Mouse (Mus musculus): ENCODE data around the gene 1700001O22Rik. TPM values are rescaled to one million over a fixed set of nuclear protein-coding genes. Genes with fewer than 3 reads are reported as not detected.
A peak's percentile ranks its signal among the peaks of the same experiment; 100 is the strongest.

1700001O22Rik gene
- polyA plus RNA-seq, 1 experiment: 0.12 TPM

DNA sequence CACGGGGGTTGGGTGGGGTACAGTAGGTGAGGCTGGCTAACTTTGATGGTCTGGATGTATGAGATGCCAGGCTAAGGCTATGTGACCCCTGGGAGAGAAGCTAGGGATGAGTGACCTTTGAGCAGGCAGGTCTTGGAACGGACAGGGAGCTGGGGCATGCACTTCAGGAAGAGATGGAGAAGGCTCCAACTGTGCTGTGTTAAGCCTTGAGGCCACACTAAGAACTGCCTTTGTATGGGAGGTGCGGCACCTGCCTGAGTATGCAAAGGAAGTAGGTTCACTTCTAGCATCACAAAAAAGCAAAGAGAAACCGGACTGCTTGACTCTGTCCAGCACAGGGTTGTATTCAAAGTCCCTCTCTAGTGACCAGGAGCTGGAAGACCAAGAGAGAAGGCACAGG is 25.2 kb downstream of the 1700001O22Rik start:
- H3K36me3 ChIP-seq (ENCODE audit: control insufficient read depth, insufficient read depth): no peaks in the 10 kb centered on the region
- no peaks in the 10 kb centered on the region for H3K27me3 ChIP-seq (ENCODE audit: control insufficient read depth, insufficient read depth, insufficient read length)
- no peak overlapping the region for H3K4me2 ChIP-seq (ENCODE audit: low read depth)
- no peaks in the 10 kb centered on the region for H3K79me2 ChIP-seq (ENCODE audit: control insufficient read depth, insufficient read depth)
- H3K4me3 ChIP-seq: no peak overlapping the region
- H3ac ChIP-seq (ENCODE audit: control insufficient read depth, insufficient read length): no peak overlapping the region
- TF ChIP-seq USF1 (IDR thresholded peaks at IDR 0.05; ENCODE audit: low read depth): no peak
- TF ChIP-seq REST (IDR thresholded peaks at IDR 0.05; ENCODE audit: insufficient read depth, insufficient read length): no peak
- TF ChIP-seq SRF (IDR thresholded peaks at IDR 0.05; ENCODE audit: control insufficient read depth, insufficient read length, low read depth): no peak
- TF ChIP-seq TCF3 (IDR thresholded peaks at IDR 0.05; ENCODE audit: insufficient read length, low read depth): no peak
- TF ChIP-seq MYOG (IDR thresholded peaks at IDR 0.05; ENCODE audit: control insufficient read depth in 1 of 3, insufficient read depth in 1 of 3, insufficient read length in 2 of 3, low read depth in 2 of 3): no peak
- TF ChIP-seq MAX (IDR thresholded peaks at IDR 0.05; ENCODE audit: low read depth): no peak
- no peak for TF ChIP-seq TCF12 (IDR thresholded peaks at IDR 0.05; ENCODE audit: insufficient read depth, poor library complexity, severe bottlenecking)
- TF ChIP-seq MYOD1 (IDR thresholded peaks at IDR 0.05; ENCODE audit: control insufficient read depth in 1 of 3, insufficient read length in 2 of 3, low read depth in 2 of 3): no peak
- no peak for TF ChIP-seq POLR2AphosphoS2 (IDR thresholded peaks at IDR 0.05; ENCODE audit: insufficient read length, low read depth)
- TF ChIP-seq CEBPB (IDR thresholded peaks at IDR 0.05; ENCODE audit: insufficient read depth, poor library complexity, severe bottlenecking): no peak
- TF ChIP-seq POLR2A (IDR thresholded peaks at IDR 0.05; ENCODE audit: insufficient read length, low read depth): no peak
- TF ChIP-seq E2F4 (IDR thresholded peaks at IDR 0.05; ENCODE audit: insufficient read depth): no peak

DNA sequence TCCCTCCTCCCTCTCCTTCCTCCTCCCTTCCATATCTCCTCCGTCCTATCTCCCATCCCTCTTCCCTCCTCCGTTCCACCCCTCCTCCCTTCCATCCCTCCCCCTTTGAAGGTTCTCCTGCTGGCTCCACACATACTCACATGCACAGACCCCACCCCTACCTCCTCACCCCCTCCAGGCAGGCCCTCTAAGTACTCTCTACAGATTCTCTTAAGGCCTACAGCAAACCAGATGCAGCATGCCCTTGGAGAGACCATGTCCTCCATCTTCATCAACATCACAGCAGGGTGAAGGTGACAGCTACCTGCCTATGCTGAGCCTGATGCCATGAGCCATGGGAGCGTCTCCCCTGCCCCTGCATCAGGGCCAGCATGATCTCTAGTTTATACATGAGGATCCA is 26.2 kb downstream of the 1700001O22Rik start:
- H3K79me2 ChIP-seq (ENCODE audit: control insufficient read depth, insufficient read depth): no peaks in the 10 kb centered on the region
- H3K4me2 ChIP-seq (ENCODE audit: low read depth): no peak overlapping the region
- no peak for TF ChIP-seq USF1 (IDR thresholded peaks at IDR 0.05; ENCODE audit: low read depth)
- TF ChIP-seq CEBPB (IDR thresholded peaks at IDR 0.05; ENCODE audit: insufficient read depth, poor library complexity, severe bottlenecking): no peak
- H3K27me3 ChIP-seq (ENCODE audit: control insufficient read depth, insufficient read depth, insufficient read length): no peaks in the 10 kb centered on the region
- no peak overlapping the region for H3ac ChIP-seq (ENCODE audit: control insufficient read depth, insufficient read length)
- H3K36me3 ChIP-seq (ENCODE audit: control insufficient read depth, insufficient read depth): no peaks in the 10 kb centered on the region
- H3K4me3 ChIP-seq: no peak overlapping the region

DNA sequence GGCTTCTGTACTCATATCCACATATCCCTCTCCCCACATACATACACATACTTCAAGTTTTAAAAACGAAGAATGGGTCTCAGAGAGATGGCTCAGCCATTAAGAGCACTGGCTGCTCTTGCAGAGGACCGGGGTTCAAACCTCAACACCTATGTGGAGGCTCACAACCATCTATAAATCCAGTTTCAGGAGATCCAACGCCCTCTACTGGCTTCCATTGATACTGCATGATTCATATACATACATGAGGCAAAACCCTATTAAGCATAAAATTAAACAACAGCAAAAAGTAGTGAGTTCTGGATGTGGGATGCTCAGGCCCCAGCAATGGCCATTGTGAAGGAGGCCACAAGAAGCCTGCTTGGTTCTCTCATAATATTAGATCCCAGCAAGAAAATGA is 27.5 kb downstream of the 1700001O22Rik start:
- Histone ChIP-seq H3K4me2 (ENCODE audit: low read depth) (no peak overlapping the region), H3K36me3 (ENCODE audit: control insufficient read depth, insufficient read depth) (no peaks in the 10 kb centered on the region), H3K27me3 (ENCODE audit: control insufficient read depth, insufficient read depth, insufficient read length) (no peaks in the 10 kb centered on the region)

DNA sequence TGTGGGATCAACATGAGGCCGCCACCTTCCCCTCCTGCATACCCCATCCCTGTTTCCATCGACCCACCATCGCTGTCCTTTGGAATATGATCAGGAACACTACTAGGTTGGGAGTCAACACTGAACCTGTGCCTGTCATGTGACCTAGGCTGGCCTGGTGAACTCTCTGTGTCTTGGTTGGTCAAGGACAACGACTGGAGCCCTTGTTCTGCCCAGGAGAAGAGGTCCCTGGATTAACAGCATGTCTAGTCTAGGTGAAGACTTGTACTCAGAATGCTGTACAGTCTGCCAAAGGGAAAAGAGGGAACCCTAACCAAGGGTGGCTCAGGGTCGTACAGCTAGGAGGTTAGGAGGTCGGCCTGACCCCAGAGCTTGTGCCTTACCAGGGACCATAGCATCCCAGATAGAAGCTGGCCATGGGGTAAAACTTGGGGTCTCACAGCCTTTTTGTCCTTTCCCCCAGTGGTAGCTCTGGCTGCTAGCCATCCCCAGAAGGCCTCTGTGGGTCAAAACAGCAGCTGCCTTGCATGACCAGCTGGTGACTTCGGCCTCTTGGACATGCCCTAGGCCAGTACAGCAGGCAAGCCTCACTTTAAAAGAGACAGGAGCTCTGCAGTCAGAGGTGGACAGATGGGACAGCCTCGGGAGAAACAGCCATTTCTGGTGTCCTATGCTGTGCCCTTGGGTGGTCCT is 30.0 kb downstream of the 1700001O22Rik start:
- TF ChIP-seq SRF (IDR thresholded peaks at IDR 0.05; ENCODE audit: control insufficient read depth, insufficient read length, low read depth) (no peak), TCF3 (IDR thresholded peaks at IDR 0.05; ENCODE audit: insufficient read length, low read depth) (peak; percentile 59), POLR2AphosphoS2 (IDR thresholded peaks at IDR 0.05; ENCODE audit: insufficient read length, low read depth) (no peak), REST (IDR thresholded peaks at IDR 0.05; ENCODE audit: insufficient read depth, insufficient read length) (no peak), MYOD1 (IDR thresholded peaks at IDR 0.05; ENCODE audit: control insufficient read depth in 1 of 3, insufficient read length in 2 of 3, low read depth in 2 of 3) (peak; percentile 72 to 92 (median 83)), TCF12 (IDR thresholded peaks at IDR 0.05; ENCODE audit: insufficient read depth, poor library complexity, severe bottlenecking) (peak; percentile 79), MYOG (IDR thresholded peaks at IDR 0.05; ENCODE audit: control insufficient read depth in 1 of 3, insufficient read depth in 1 of 3, insufficient read length in 2 of 3, low read depth in 2 of 3) (peak; percentile 80 to 97 (median 96)), USF1 (IDR thresholded peaks at IDR 0.05; ENCODE audit: low read depth) (peak; percentile 72), E2F4 (IDR thresholded peaks at IDR 0.05; ENCODE audit: insufficient read depth) (no peak)
- Histone ChIP-seq H3K36me3 (ENCODE audit: control insufficient read depth, insufficient read depth) (no peaks in the 10 kb centered on the region), H3K27me3 (ENCODE audit: control insufficient read depth, insufficient read depth, insufficient read length) (no peaks in the 10 kb centered on the region), H3K4me3 (peak overlapping the region; percentile 11), H3ac (ENCODE audit: control insufficient read depth, insufficient read length) (no peak overlapping the region), H3K79me2 (ENCODE audit: control insufficient read depth, insufficient read depth) (no peaks in the 10 kb centered on the region), H3K4me2 (ENCODE audit: low read depth) (peak overlapping the region; percentile 87)

More for the DNA sequence above, 27.5 kb downstream of the 1700001O22Rik start:
- H3K4me3 ChIP-seq: no peak overlapping the region
- TF ChIP-seq SRF (IDR thresholded peaks at IDR 0.05; ENCODE audit: control insufficient read depth, insufficient read length, low read depth) (no peak), POLR2AphosphoS2 (IDR thresholded peaks at IDR 0.05; ENCODE audit: insufficient read length, low read depth) (no peak), MYOG (IDR thresholded peaks at IDR 0.05; ENCODE audit: control insufficient read depth in 1 of 3, insufficient read depth in 1 of 3, insufficient read length in 2 of 3, low read depth in 2 of 3) (no peak), CEBPB (IDR thresholded peaks at IDR 0.05; ENCODE audit: insufficient read depth, poor library complexity, severe bottlenecking) (no peak)
- H3ac ChIP-seq (ENCODE audit: control insufficient read depth, insufficient read length): no peak overlapping the region
- no peaks in the 10 kb centered on the region for H3K79me2 ChIP-seq (ENCODE audit: control insufficient read depth, insufficient read depth)

DNA sequence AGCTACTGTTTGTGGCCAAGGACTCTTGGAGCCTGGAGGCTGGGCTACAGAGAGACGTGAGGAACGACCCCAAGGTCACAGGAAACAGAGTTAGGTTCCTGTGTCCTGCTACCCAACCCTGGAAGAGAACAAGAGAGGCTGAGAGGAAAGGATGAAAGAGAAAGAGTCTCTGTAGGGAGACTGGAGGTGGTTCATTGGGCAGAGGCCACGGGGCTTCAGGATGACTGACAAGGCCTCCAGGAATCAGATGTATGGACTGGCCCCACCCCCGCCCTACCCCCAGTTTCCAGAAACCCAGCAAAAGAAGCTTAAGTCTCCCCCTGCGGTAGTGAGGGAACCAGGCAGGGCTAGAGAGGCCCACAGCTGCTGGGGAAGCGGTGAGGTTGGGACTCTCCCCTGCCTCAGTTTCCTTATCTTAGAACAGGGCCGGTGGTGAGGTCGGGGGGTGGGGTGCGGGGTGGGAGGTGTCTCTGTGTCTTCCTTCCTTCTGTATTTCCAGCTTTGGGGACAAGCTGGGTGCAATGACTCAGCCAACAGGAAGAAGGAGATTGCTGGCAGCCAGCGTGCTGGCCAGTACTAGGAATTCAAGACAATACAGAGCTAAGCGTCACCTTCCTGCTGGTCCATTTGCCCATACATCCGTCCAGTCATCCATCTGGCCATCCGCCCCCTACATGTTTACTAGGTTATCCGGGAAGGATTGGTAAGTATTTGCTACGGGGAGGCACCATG is 30.7 kb downstream of the 1700001O22Rik start:
- Histone ChIP-seq H3ac (ENCODE audit: control insufficient read depth, insufficient read length) (no peak overlapping the region), H3K79me2 (ENCODE audit: control insufficient read depth, insufficient read depth) (no peaks in the 10 kb centered on the region), H3K27me3 (ENCODE audit: control insufficient read depth, insufficient read depth, insufficient read length) (no peaks in the 10 kb centered on the region), H3K4me2 (ENCODE audit: low read depth) (peak overlapping the region; percentile 87), H3K4me3 (peak overlapping the region; percentile 11), H3K36me3 (ENCODE audit: control insufficient read depth, insufficient read depth) (no peaks in the 10 kb centered on the region)
- TF ChIP-seq POLR2AphosphoS2 (IDR thresholded peaks at IDR 0.05; ENCODE audit: insufficient read length, low read depth): peak; percentile 62
- TF ChIP-seq MYOG (IDR thresholded peaks at IDR 0.05; ENCODE audit: control insufficient read depth in 1 of 3, insufficient read depth in 1 of 3, insufficient read length in 2 of 3, low read depth in 2 of 3): no peak
- peak in 1 of 3 experiments; percentile 36 for TF ChIP-seq MYOD1 (IDR thresholded peaks at IDR 0.05; ENCODE audit: control insufficient read depth in 1 of 3, insufficient read length in 2 of 3, low read depth in 2 of 3)
- no peak for TF ChIP-seq SRF (IDR thresholded peaks at IDR 0.05; ENCODE audit: control insufficient read depth, insufficient read length, low read depth)
- TF ChIP-seq E2F4 (IDR thresholded peaks at IDR 0.05; ENCODE audit: insufficient read depth): no peak
- no peak for TF ChIP-seq TCF3 (IDR thresholded peaks at IDR 0.05; ENCODE audit: insufficient read length, low read depth)
- TF ChIP-seq POLR2A (IDR thresholded peaks at IDR 0.05; ENCODE audit: insufficient read length, low read depth): peak; percentile 48

Data from myocyte (in vitro differentiated cells).